Mouse (Mus musculus) adrenal gland, adult 10 weeks (tissue): ENCODE measurements around the gene Cplane1. TPM values are rescaled to one million over a fixed set of nuclear protein-coding genes. Genes with fewer than 3 reads are reported as not detected.

Source experiments
- polyA plus RNA-seq: library from polyadenylated mRNA; stranded (reverse); fragments of 350-450 nt; fragmentation: Illumina TruSeq; extraction: RNeasy Lipid Tissue Mini Kit (QIAGEN cat#74804); gene quantifications from one replicate; pipeline ENCODE4 v1.2.3, GENCODE M21; 2014; ENCODE audit warnings: low read depth, low replicate concordance

Cplane1 gene
- 14.2 TPM for polyA plus RNA-seq

DNA sequence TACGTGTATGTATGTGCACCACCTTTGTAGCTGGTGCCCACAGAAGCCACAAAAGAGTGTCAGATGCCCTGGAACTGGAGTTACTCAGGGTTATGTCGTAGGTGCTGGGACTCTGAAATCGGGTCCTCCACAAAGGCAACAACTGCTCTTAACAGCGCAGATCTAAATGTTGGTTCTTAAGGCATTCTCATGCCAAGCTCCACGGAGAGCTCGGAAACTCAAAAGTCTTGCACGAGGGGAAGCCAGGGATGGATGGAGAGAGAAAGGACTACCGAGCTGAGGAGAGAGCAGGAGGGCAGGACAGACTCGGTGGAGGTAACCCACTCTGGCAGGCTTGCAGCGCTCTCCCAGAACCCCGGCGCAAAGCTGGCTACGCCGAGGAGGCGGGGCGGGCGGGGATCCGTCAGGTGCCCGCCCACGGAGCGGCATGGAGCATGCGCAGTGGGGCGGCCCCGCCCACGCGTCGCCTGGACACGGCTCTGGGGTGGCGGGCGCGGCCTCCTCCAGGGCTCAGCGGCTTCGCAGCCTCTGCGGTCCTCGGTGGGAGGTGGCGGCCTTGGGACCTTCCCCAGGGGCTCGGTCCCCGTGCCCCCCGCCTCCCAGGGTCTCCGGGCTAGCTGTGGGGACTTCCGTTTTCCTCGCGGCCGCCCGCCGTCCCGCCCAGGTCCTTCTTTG is at the start of gene Cplane1:
TSS of gene Cplane1 (plus strand) at position 516 of the 675 bp plus-strand sequence.

Other genes starting within 250 kb of the Cplane1 start
- gene Wdr70, start 69.9 kb upstream of the Cplane1 start, polyA plus RNA-seq, result 58.1 TPM
- gene Nup155, start 59.8 kb upstream of the Cplane1 start, polyA plus RNA-seq, result 27.2 TPM